Mouse (Mus musculus) midbrain, embryonic 13.5 days (tissue): ENCODE results near the gene Fscn1. TPM values are rescaled to one million over a fixed set of nuclear protein-coding genes. Genes with fewer than 3 reads are reported as not detected.
A peak's percentile ranks its signal among the peaks of the same experiment; 100 is the strongest.

Source experiments
- ATAC-seq: fragments of 200-750 bp; cut with Nextera tagmentation; 2 replicates; pipeline ENCODE4 v1.8.0; 2017; ENCODE audit warnings: mild to moderate bottlenecking, moderate TSS enrichment, moderate library complexity
- H3K27ac ChIP-seq: fragments of 300-500 bp; sonication (generic); 2 replicates; pipeline ENCODE4 v1.5.1; 2015; ENCODE audit warnings: inconsistent platforms, mild to moderate bottlenecking, moderate library complexity
- H3K27me3 ChIP-seq: fragments of 300-500 bp; sonication (generic); 2 replicates; pipeline ENCODE4 v1.6.1; 2015; ENCODE audit warnings: mild to moderate bottlenecking, inconsistent platforms
- H3K36me3 ChIP-seq: fragments of 300-500 bp; sonication (generic); 2 replicates; pipeline ENCODE4 v1.6.1; 2015; ENCODE audit warnings: mild to moderate bottlenecking, inconsistent platforms
- H3K4me1 ChIP-seq: fragments of 300-500 bp; sonication (generic); replicated peaks from 2 replicates; pipeline ENCODE4 v1.6.1; 2015; ENCODE audit warnings: inconsistent platforms
- H3K4me2 ChIP-seq: fragments of 300-500 bp; sonication (generic); replicated peaks from 2 replicates; pipeline ENCODE4 v1.6.1; 2015; ENCODE audit warnings: moderate library complexity, mild to moderate bottlenecking, inconsistent platforms
- H3K4me3 ChIP-seq: fragments of 300-500 bp; sonication (generic); replicated peaks from 2 replicates; pipeline ENCODE4 v1.5.1; 2015; ENCODE audit warnings: mild to moderate bottlenecking, inconsistent platforms
- H3K9ac ChIP-seq: fragments of 300-500 bp; sonication (generic); replicated peaks from 2 replicates; pipeline ENCODE4 v1.6.1; 2015; ENCODE audit warnings: mild to moderate bottlenecking, inconsistent platforms
- H3K9me3 ChIP-seq: fragments of 300-500 bp; sonication (generic); 2 replicates; pipeline ENCODE4 v1.6.1; 2016; ENCODE audit warnings: mild to moderate bottlenecking, inconsistent platforms
- WGBS: fragments of 180-500 bp; shearing (Covaris S2); methylation state at CpG from one replicate; pipeline ENCODE4 v1.1.7; 2015; 5-methylcytosine and 5-hydroxymethylcytosine counted together
- polyA plus RNA-seq: library from polyadenylated mRNA; unstranded; fragments of >200 nt; fragmentation: Nextera tagmentation; extraction: Ambion mirVana; gene quantifications from 2 replicates; pipeline ENCODE4 v1.2.1, GENCODE M21; 2015

Fscn1 gene
- polyA plus RNA-seq = 555 TPM in 2 replicates

DNA sequence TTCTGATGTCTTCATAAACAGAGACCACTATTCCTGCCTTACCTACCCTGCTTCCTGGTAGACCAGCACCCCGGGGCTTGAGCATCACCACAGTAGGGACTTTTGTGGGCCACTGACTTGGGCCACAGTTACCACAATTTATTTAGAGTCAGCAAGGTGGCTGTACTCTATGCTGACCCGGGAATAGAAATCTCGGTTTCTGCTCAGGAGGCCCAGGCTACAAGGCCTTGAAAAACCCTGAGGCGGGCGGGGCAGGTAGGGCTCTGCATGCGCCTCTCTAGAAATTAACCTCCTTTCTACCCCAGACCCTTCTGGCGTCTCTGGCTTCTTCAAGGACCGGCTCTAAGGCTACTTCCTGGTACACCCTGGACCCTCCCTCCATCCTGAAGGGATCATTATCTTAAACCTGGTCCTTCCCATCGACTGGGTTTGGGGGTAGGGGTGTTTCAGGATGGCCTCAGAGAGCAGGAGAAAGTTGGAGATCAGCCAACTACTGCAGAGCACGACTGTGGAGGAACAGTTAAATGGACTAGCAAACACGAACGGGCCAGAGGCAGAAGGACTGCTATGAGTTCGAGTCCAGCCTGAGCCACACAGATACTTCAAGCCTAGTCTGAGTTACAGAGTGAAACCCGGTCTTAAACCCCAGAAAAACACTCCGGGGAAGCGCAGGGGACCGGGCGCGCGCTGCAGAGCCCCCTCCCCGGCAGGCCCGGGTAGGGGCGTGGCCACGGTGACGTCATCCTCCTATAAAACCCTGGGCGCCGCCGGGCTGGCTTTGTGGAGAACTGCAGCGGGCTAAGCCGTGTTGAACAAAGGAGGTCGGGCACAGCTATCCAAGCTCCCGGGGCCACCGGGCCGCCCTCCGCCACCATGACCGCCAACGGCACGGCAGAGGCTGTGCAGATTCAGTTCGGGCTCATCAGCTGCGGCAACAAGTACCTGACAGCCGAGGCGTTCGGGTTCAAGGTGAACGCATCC, at the start of gene Fscn1:
Gene Fscn1, plus strand, starts transcription at position 768 of the 981 bp plus-strand sequence.
- Histone ChIP-seq H3K4me2 (peak within 1 kb of the TSS; percentile 94), H3K4me3 (peak within 1 kb of the TSS; percentile 99), H3K9me3 (no peaks in the 10 kb centered on the region), H3K27me3 (no peaks in the 10 kb centered on the region), H3K36me3 (no peaks in the 10 kb centered on the region), H3K27ac (peak within 1 kb of the TSS; percentile 99), H3K4me1 (peaks cover 28% of the 10 kb centered on the region), H3K9ac (peak within 1 kb of the TSS; percentile 100)
- 6% methylated on average over 44 of the region's 44 CpGs for whole genome bisulfite sequencing
- peak; percentile 76 for ATAC-seq

DNA sequence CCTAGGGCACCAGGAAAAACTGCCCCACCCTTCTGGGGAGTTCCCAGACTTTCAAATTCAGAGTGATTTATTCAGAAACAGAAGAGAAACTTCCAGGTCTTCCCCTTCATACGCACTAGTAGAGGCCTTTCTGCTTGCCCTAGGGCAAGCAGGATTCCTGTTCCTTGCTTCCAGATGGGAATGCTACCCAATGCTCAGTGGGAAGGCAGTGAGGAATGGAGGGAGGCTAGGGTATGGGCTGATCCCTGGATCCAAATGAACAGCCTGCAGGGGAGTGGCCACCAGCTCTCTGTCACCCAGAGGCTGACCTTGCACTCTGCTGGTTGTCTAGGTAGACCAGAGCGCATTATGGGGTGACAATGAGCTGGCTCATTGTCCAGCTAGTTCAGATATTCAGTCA, 48.5 kb upstream of the Fscn1 start:
- Histone ChIP-seq H3K9ac (no peak overlapping the region), H3K27me3 (no peaks in the 10 kb centered on the region), H3K27ac (no peak overlapping the region), H3K4me2 (no peak overlapping the region), H3K4me3 (no peak overlapping the region), H3K36me3 (no peaks in the 10 kb centered on the region), H3K9me3 (no peaks in the 10 kb centered on the region), H3K4me1 (peaks cover 30% of the 10 kb centered on the region)
- no peak for ATAC-seq
- 84% methylated on average over 2 of the region's 2 CpGs for WGBS

DNA sequence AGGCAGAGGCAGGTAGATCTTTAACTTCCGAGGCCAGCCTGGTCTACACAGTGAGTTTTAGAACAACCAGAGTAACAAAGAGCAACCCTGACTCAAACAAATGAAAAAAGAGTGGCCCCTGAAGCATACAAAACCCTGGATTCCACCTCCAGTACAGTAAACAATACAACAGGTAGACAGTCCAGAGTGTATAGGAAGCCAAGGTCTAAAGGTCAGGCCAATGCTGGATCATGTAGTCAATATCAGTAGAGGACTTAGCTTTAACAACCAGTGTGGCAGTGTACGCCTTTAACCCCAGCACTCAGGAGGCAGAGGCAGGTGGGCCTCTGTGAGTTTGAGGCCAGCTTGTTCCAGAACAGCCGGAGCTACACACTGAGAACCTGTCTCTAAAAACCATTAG, 47.8 kb upstream of the Fscn1 start:
- no peaks in the 10 kb centered on the region for H3K36me3 ChIP-seq
- H3K9ac ChIP-seq = no peak overlapping the region
- ATAC-seq = no peak
- peaks cover 25% of the 10 kb centered on the region for H3K4me1 ChIP-seq
- H3K27ac ChIP-seq = no peak overlapping the region
- H3K9me3 ChIP-seq = no peaks in the 10 kb centered on the region
- no peak overlapping the region for H3K4me3 ChIP-seq
- no peaks in the 10 kb centered on the region for H3K27me3 ChIP-seq
- WGBS = 93% methylated on average over 3 of the region's 3 CpGs
- no peak overlapping the region for H3K4me2 ChIP-seq

DNA sequence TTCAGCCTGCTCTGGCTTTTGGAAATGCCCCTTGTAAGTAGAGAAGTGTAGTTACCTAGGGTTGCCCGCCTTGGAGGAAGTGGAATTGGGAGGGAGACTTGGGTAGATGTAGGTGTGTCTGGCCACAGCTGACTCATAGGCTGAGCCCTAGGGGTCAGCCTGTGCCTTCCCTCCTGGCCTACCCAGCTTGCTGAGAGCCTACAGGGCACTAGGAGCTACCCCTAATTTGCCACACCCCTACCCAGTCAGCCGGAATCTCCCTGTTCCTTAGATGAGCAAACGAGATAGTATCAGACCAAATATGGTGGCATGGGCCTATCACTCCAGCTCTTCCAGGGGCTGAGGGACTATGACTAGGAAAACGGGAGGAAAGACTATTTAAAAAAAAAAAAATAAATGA, 47.4 kb upstream of the Fscn1 start:
- H3K4me1 ChIP-seq = peaks cover 21% of the 10 kb centered on the region
- H3K4me3 ChIP-seq = no peak overlapping the region
- H3K27ac ChIP-seq = no peak overlapping the region
- no peak for ATAC-seq
- H3K9ac ChIP-seq = no peak overlapping the region
- H3K27me3 ChIP-seq = no peaks in the 10 kb centered on the region
- 85% methylated on average over 4 of the region's 4 CpGs for whole genome bisulfite sequencing
- H3K4me2 ChIP-seq = no peak overlapping the region
- no peaks in the 10 kb centered on the region for H3K9me3 ChIP-seq
- H3K36me3 ChIP-seq = no peaks in the 10 kb centered on the region

DNA sequence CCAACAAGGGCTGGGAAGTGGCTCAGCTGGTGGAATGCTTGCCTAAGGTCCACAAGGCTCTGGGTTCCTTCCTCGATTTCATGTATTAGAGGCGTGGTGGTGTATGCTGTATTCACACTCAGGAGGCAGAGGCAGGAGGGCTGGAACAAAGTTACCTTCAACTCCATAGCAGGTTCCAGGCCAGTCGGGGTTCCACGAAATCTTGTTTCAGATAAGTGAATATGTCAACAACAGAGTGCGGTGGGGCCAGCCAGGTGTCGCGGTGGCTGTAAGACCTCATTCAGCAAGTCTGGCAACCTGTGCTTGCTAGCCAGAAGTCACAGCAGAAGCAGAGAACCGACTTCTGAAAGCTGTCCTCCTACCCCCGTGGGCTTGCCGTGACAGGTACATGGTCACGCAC, 44.9 kb upstream of the Fscn1 start:
- ATAC-seq = no peak
- Histone ChIP-seq H3K27me3 (no peaks in the 10 kb centered on the region), H3K9ac (no peak overlapping the region), H3K36me3 (no peaks in the 10 kb centered on the region), H3K9me3 (no peaks in the 10 kb centered on the region), H3K27ac (no peak overlapping the region), H3K4me1 (no peaks in the 10 kb centered on the region), H3K4me3 (no peak overlapping the region), H3K4me2 (no peak overlapping the region)
- 93% methylated on average over 11 of the region's 11 CpGs for WGBS

DNA sequence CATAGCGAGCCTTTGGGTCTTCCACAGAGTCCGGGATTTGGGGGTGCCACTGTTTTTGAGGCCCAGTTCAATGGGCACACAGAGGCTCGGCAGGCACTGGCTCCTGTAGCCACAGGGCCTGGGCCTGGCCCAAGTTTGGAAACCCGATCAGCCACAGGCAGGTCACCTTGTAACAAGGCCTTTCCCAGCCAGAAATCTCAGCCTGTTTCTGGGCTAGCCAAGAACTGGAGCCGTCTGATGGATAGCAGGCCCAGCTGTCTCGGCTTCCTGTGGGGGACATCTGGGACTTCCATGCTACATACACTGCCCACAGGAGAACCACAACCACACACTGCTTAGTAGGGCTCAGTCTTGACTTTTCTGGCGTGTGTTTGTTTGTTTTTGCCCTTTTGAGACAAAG, 43.5 kb upstream of the Fscn1 start:
- no peak overlapping the region for H3K4me3 ChIP-seq
- H3K4me2 ChIP-seq = no peak overlapping the region
- WGBS = 88% methylated on average over 7 of the region's 7 CpGs
- no peaks in the 10 kb centered on the region for H3K9me3 ChIP-seq
- no peak overlapping the region for H3K27ac ChIP-seq
- H3K36me3 ChIP-seq = no peaks in the 10 kb centered on the region
- no peak overlapping the region for H3K9ac ChIP-seq
- no peaks in the 10 kb centered on the region for H3K4me1 ChIP-seq
- ATAC-seq = no peak
- no peaks in the 10 kb centered on the region for H3K27me3 ChIP-seq

DNA sequence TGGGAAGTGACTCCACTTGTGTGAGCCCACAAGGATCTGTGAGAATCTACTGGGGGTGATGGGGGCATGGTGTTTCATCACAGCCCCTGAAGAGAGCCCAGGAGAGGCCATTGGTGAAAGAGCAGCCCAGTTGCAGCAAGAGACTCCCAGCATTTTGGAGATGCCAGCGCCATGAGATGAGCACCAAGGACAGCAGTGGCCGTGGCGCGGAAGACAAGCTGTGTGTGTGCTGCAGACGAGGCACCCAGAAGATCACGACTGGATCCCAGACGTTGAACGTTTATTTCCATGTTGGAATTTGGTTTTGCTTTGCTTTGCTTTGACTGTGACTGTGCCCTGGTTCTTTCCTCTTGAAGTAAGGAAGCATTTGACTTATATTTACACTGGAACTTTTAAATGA, 42.7 kb upstream of the Fscn1 start:
- ATAC-seq = no peak
- WGBS = 91% methylated on average over 8 of the region's 8 CpGs
- H3K9me3 ChIP-seq = no peaks in the 10 kb centered on the region
- H3K9ac ChIP-seq = no peak overlapping the region
- H3K36me3 ChIP-seq = no peaks in the 10 kb centered on the region
- H3K4me3 ChIP-seq = no peak overlapping the region
- no peaks in the 10 kb centered on the region for H3K27me3 ChIP-seq
- no peak overlapping the region for H3K4me2 ChIP-seq
- H3K27ac ChIP-seq = no peak overlapping the region
- no peaks in the 10 kb centered on the region for H3K4me1 ChIP-seq

DNA sequence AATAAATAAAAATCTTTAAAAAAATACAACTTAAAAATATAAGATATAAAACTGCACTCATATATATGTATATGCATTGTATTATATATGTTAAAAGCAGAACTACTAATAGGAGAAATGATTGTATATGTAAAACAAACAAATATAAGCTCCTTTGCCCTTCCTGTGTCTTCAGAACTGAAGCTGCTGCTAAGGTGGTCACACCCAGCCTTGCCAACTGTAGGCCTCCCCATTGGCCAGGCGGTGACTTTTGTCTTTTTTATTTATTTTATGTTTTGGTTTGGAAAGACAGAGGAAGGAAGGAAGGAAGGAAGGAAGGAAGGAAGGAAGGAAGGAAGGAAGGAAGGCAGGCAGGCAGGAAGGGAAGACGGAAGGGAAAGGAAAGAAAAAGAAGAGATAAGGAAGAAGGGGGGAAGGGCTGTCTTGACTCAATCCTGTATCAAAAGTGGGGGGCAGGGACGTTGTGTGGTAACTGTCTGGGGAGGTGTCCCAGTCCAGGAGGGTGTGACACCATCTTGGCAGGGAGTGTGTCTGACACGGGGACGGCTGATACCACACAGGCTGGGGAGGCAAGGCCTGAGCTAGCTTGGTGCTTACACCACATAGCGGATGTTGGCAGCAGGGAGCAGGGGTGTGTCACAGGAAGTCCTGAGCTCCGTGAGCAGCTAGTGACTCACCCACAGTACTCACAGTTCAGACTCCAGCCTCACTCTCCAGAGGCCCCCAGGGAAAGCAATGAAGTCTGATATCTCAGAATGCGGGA, 39.7 kb upstream of the Fscn1 start:
- no peak for ATAC-seq
- no peaks in the 10 kb centered on the region for H3K4me1 ChIP-seq
- 73% methylated on average over 8 of the region's 8 CpGs for WGBS

DNA sequence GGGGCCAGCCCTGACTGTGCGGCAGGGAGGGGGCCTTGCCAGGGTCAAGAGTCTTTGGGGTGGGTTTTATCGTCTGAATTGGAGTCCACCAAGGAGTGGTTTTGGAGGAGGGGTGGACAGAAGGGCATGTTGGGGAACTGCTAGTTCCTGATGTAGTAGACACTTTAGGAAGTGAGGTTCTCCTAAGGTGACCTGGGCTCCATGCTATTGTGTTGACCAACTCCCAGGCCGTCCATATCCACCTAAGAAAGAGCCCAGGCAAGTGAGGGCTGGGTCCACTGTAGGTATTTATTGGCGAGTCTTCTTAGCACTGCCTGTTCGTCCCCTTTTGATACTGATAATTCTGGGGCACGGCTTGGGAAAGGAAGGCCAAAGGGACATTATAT, 39.1 kb upstream of the Fscn1 start:
- WGBS = 80% methylated on average over 6 of the region's 6 CpGs
- Histone ChIP-seq H3K9ac (no peak overlapping the region), H3K27me3 (no peaks in the 10 kb centered on the region), H3K9me3 (no peaks in the 10 kb centered on the region), H3K27ac (no peak overlapping the region), H3K36me3 (no peaks in the 10 kb centered on the region), H3K4me3 (no peak overlapping the region), H3K4me2 (no peak overlapping the region), H3K4me1 (peaks cover 3% of the 10 kb centered on the region; the same call in 1 of the 2 replicates)
- no peak for ATAC-seq

More for the DNA sequence above, 39.7 kb upstream of the Fscn1 start:
- no peaks in the 10 kb centered on the region for H3K9me3 ChIP-seq
- H3K27ac ChIP-seq = no peak overlapping the region
- no peak overlapping the region for H3K9ac ChIP-seq
- no peaks in the 10 kb centered on the region for H3K27me3 ChIP-seq
- H3K4me2 ChIP-seq = no peak overlapping the region
- H3K36me3 ChIP-seq = no peaks in the 10 kb centered on the region
- H3K4me3 ChIP-seq = no peak overlapping the region

DNA sequence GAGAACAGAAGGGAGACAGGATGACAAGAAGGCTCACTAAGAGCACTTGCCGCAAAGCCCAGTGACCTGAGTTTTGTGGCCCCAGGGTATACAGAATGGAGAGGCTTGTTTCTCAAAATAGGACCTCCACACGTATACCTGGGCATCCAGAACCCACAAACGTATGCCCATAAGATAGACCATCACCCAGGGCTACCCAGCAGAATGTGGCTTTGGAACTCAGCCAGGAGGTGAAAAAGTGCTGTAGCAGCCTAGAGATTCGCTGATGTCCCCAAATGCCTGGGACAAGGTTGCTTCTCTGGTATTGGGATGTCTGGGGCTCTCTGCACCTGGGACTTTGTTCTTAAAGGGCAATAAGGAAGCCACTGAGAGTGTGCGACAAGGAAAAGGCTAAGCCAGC, 37.9 kb upstream of the Fscn1 start:
- H3K4me1 ChIP-seq = peaks cover 12% of the 10 kb centered on the region
- no peaks in the 10 kb centered on the region for H3K9me3 ChIP-seq
- H3K36me3 ChIP-seq = no peaks in the 10 kb centered on the region
- H3K27ac ChIP-seq = no peak overlapping the region
- no peak overlapping the region for H3K4me3 ChIP-seq
- 0 out of 2 replicates have a peak, but pooled peaks cover 1% of the 10 kb centered on the region for H3K27me3 ChIP-seq
- no peak for ATAC-seq
- 91% methylated on average over 5 of the region's 5 CpGs for WGBS
- no peak overlapping the region for H3K9ac ChIP-seq
- H3K4me2 ChIP-seq = no peak overlapping the region

DNA sequence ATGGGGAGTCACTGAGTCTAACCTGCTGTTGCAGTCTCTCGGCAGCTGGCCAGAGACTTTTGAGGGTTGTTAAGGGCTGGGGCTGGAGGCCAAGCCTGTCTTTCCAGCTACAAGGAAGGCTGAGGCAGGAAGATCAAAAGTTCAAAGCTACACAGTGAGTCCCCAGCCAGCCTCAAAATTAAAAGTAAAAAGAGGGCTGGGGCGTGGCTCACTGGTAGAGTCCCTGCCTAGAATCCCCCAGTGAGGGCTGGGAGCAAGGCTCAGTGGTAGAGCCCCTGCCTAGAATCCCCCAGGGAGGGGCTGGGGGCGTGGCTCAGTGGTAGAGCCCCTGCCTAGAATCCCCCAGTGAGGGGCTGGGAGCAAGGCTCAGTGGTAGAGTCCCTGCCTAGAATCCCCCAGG, 36.4 kb upstream of the Fscn1 start:
- no peak for ATAC-seq
- Histone ChIP-seq H3K9ac (no peak overlapping the region), H3K4me2 (no peak overlapping the region), H3K27me3 (peaks cover 16% of the 10 kb centered on the region), H3K4me3 (no peak overlapping the region), H3K36me3 (no peaks in the 10 kb centered on the region), H3K9me3 (no peaks in the 10 kb centered on the region), H3K27ac (no peak overlapping the region), H3K4me1 (peaks cover 13% of the 10 kb centered on the region)
- WGBS = 73% methylated on average over 3 of the region's 3 CpGs

DNA sequence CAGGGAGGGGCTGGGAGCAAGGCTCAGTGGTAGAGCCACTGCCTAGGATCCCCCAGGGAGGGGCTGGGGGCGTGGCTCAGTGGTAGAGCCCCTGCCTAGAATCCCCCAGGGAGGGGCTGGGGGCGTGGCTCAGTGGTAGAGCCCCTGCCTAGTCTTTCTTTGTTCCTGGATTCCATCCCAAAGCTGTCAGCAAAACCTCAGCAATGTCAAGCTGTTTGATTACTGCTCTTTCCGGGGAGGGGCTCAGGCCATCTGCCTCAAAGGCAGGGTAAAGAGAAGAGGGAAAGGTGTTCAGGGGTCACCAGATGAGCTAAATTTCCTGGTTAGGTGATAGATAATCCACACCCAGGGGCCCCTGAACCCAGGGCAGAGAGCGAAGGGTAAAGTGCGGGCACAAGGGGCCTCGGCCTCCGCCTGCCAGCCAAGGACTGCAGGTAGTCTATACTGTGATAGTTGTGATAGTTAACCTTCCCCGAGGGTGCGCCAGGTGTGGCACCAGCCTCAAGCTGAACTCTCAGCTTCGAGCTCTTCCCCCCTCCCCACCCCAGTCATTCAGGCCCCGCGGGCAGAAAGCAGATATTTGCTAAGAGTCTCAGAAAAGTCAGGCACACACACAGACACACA, 35.7 kb upstream of the Fscn1 start:
- Histone ChIP-seq H3K27ac (no peak overlapping the region), H3K9me3 (no peaks in the 10 kb centered on the region), H3K36me3 (no peaks in the 10 kb centered on the region), H3K4me3 (no peak overlapping the region), H3K9ac (no peak overlapping the region), H3K27me3 (peaks cover 22% of the 10 kb centered on the region), H3K4me1 (peaks cover 20% of the 10 kb centered on the region), H3K4me2 (no peak overlapping the region)
- WGBS = 85% methylated on average over 12 of the region's 12 CpGs
- no peak for ATAC-seq
